Mouse (Mus musculus) layer of hippocampus, postnatal 25 days (tissue): Measurements from ENCODE around the gene Psmb3. TPM values are rescaled to one million over a fixed set of nuclear protein-coding genes. Genes with fewer than 3 reads are reported as not detected.
A peak's percentile ranks its signal among the peaks of the same experiment; 100 is the strongest.
"Not testable (repeated sequence)": the region's sequence is repeated elsewhere in the genome, so short reads cannot be mapped to it uniquely, and the experiment has no call there.

ENCODE experiments used
- DNase-seq, 2 experiments: peaks; one replicate each; pipeline ENCODE4 v3.0.0; 2022; ENCODE audit warnings: mixed read lengths in 2 of 2, low spot score in 1 of 2; ENCODE audit errors: extremely low spot score in 1 of 2
- total RNA-seq, 2 experiments: library from RNA; stranded (reverse); gene quantifications; 2 replicates each; pipeline ENCODE4 v1.2.3; 2021

Psmb3 gene
- total RNA-seq, 2 experiments from 2014 or later, result 125 to 144 TPM

DNA sequence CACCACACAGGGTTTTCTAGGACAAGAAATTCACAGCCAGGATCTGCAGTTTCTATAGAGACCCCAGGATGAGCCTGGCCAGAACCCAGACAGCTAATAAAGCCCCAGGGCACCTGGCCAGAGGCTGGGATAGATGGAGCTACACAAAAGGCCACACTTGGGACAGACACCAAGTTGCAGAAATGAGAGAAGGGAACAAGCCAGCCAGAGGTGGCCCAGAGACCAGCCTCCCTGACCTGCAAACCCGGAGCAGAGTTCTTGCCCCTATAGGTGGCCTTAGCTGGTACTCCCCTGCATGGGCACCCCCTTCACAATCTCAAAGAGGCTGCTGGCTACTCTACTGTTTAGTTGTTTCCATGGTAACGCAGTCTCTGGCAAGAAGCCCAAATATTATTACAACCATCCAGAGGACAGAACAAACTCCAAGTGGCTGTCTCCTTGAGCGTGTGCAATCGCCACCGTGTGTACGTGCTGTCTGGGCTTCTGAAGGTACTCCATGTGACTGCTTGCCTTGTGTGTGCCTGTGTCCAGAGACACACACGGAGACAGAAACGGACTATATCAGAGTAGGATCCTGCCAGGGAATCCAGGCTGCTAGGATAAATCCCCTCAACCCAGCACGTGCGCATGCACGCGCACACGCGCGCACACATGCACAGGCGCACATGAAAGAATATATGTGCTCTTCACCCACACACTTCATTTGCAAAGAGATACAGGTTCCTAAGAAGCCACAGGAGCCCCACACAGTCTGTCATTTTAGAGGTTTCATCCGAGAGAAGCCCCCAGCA, 8.1 kb upstream of the Psmb3 start:
- DNase-seq, result no peak

DNA sequence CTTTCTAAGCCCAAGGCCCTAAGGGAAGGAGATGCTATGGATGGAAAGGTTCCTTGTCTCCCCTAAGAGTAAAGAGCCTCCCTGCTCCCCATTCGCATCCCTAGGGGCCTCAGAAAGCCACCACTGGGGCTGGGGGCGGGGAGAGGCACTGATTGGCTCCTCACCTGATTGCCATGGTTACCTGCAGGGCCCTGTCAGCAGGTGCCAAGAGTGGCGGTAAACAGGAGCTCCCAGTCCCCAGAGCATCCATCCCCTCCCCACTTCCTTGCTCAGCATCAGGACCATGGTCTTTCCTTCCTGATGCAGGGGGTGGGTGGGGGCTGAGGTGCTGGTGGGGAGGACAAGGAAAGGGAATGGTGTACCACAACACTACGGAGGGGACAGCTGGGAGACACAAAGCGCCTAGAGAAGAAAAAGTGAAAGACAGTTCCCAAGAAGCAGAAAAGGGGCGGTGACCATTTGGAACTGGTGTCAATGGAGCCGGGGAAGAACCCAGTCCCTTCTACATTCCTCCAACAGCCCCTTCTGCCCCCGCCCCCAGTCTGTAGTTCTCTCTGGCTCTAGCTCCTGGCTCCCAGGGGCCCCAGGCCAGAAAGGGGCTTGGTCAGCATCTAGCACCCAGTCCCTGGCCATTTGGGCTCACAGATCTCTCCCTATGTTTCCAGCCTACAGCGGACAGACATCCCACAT, 7.3 kb upstream of the Psmb3 start:
- DNase-seq, result no peak

DNA sequence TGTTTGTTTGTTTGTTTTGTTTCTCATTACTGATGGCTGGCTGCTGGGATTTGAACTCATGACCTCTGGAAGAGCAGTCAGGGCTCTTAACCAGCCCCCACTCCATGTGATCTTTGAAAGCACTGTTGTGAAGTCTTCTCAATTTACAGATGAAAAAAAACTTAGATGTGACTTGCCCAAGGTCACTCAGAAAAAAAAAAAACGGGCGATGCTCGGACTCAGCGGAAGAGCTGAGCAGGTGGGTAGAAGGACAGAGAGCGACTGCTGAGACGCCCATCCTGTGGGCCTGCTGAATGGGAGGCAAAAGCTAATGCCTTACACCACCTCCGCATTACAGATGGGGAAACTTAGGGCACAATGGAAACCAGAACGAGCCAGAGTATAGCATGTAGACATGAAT, 6.5 kb upstream of the Psmb3 start:
- DNase-seq, result no peak

DNA sequence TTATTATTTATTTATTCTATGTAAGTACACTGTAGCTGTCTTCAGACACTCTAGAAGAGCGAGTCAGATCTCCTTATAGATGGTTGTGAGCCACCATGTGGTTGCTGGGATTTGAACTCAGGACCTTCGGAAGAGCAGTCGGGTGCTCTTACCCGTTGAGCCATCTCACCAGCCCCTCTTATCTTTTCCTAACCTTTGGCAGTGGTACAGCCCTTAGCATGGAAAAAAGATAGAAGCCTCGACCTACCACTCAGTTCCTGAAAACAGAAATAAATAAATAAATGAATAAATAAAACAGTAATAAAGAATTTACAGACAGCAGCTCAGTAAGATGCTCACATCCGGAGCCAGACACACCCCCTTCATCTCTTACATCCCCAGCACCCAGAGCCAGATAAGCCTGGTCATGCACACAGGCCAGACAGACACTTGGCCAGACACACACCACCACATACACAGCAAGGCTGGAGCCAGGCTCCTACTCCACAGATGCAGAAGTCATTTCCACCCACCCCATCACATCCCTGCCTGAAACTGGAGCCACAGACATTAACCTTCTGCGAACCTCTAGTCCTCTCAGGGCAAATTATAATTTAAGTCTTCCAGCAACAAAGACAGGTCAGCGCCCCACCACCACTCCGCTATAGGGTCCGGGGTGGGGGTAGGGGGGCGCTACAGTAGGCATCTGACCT, 5.9 kb upstream of the Psmb3 start:
- no peak for DNase-seq

DNA sequence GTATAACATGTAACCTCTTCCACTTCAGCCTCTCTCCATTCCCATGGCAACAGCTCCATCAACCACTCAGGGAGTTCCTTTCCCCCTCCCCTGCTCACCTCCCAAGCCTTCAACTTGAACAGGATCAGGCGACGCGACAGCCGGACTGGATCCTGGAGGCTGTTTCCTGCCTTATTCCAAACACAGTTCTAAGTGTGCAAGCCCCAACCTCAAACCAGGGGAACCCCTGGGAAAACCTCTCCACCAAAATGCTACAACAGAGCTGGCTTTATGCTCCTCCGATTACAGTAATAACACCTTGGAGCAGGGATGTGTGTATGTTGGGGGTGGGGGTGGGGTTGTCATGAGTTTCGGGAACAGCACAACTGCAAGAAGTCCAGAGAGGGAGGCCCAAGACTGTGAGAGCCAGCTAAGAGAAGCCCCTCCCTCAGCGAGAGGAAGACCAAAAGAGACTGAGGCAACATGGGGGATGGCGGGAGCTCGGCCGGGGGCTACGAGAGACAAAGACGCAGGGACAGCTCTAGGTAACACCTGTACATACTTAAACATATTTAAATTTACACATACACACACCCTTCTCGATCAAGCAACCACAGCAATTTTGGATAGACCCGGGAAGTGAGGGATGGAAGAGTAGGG, 5.2 kb upstream of the Psmb3 start:
- no peak for DNase-seq

DNA sequence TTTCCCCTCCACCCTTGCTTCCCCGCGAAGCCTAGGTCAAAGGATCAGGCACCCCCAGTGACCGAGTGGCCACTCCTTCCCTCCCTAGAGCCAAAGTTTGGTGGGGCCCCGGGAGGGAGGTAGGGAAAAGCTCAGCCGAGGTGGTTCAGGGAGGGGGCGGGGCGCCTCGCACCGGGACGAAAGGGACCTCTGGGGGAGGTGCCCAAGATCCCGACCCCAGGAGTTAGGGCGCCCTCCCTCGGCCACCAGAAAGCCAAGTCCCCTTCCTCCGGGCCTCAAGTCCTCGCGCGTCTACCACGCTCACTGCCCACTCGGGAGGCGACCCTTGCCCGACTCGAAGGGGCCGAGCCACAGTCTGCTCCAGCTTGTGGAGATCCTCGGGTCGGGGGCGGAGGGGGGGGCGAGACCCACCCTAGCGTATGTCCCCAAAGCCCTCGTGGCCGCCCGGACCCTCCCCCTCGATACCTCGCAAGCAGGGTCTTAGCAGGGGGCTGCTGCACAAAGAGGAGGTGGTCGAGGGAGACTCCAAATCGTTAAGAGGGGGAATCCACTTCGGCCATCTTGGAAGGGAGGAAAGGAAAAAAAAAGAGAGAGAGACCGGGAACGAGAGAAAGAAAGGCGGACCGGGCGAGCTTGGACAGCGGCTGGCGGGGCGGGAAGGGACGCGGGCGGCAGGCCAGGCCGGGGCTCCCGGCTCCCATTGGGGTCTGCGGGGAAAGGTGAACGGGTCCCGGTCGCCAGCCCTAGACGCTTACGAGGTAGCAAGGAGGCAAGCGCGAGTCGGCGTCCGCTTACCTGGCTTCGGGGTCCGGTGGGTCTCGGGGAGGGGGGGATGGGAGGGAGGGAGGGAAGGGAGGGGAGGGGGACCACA, 4.2 kb upstream of the Psmb3 start:
- DNase-seq, result peak in 1 of 2 experiments; percentile 51

DNA sequence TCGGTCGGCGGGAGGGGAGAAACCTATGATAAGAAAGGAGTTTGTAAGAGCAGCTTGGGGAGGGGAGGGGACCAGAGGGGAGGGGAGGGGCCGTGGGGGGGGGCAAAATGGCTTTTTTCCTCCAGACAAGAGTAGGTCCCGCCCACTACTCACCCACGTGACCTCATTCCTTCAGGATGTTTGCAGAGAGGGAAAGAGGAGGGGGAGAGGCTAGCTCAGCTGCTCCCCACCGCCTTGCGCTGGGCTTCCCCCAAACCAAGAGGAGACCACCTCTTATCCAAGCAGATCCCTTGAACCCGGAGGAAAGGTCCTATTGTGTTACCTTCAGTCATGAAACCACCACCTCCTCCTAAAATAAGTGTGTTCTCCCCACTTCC, 3.6 kb upstream of the Psmb3 start:
- DNase-seq, result peak in 1 of 2 experiments; percentile 62

DNA sequence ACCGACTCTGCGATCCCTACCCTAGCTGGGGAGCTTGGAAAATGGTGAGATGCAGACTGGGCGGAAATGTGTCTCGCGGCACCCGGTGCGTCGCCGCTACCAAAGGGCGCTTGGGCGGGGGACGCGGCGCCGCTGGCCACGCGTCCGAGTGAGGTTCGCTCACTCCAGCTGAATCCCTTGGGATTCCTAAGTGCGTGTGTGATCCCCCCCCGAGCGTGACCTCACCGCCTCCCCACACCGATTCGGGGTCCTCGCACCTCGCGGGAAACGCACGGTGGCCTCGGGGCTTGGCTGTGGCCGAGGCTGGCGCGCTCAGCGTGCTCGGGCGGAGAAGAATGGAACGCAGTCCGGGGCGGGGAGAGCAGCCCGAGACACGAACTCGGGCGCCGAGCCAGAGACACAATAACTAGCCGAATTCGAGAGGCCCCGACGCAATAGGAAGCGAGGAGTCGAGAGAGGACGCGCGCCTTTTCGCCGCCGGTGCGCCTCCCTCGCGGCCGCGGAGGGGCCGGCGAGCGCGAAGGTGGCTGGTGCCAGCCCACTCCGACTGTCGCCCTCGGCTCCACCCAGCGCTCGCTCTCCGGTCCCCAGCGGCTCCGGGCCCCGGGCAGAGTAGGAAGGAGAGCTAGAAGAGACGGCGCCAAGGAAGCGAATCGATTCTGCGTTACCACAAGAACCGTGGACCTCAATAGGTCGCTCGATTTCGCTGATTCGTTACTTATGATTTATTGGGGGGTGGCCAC, 3.0 kb upstream of the Psmb3 start, which contains the start of gene Pcgf2:
Gene Pcgf2 (minus strand): TSS at position 495 of the 743 bp plus-strand sequence.
- DNase-seq, result peak in 1 of 2 experiments; percentile 57

DNA sequence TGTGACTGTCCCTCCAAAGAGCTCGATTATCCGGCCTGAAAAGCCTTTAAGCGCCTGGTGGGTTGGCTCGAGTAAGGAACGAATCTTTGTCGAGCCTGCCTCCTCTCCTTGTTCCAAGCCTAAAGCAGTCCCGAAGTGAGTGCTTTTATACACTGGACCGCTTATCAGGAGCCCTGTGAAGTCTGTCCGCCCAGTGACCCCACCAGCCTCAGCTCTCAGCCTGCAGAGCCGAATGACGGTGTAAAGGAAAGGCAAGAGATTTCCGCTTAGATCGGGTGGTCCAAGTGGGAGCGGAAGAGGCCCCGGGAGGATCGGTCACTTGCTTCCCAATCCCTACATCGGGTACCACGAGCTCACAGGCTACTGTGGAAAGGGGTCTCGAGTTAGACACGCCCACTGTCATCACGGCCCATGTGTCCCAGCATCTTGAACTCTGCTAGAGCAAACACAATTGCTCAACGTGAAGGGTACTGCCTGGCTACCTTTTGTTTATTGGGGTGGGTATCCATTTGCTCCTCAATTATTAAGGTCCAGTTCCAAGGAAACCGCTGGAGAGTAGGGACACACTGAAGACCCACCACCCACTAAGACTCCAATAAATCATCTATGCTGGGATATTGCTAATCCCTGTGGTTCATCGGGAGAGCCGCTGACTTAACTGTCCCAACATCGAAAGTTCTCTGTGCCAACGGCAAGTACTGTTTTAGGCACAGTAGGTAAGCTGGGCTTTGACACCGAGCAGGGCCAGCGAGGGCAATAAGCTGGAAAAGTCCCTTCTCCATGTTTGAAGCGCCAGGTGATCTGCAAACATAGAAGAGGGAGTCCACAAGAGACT, 2.2 kb upstream of the Psmb3 start:
- DNase-seq, result no peak

DNA sequence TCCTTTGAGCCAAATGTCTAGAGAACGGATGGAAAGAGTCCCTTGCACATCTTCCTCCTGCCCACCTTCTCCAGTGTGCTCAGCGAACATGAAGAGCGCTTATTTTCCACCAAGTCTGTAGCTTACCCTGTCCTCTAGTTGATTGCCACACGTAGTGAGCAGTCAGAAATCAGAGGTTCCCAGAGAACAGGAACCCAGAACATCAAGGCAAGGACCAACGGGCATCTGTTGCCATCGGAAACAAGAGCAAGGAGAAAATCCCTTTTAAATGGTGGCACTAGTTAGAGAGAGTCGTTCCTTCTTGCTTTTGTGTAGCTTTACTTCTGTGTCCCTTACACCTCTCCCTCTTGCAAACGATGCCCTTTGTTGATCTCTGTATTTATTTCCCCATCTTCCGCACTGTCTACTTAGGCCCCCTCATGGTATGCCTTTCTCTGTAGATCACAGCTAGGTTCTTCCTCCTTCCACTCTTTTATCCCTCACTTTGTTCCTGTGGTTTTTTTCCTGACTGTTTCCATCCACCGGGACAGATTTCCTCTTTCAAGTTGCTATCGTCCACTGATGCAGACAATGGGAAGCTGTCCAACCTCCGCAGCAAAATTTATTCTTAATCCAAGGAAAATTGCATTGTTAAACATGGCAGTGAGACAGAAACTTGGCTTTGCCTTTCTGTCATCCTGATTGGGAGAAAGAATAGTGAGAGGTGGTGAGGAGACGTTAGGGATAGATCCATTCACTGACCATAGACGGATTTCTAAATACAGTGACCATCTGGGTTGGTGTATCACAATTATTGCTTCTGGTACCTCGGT, 1.4 kb upstream of the Psmb3 start:
- DNase-seq, result no peak

DNA sequence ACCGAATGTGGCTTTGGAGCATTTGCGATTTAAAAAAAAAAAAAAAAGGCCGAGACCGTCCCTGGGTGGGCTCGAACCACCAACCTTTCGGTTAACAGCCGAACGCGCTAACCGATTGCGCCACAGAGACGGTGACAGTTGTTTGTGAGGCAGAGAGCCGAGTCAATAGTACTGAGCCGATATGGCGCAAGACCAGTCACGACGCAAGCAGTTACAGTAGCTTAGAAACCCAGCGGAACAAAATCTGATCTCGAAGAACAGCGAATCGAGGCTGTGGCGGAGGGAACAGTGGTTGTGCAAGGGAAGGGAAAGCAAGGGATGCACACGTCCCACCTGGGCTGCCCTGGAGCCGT, 830 bp upstream of the Psmb3 start:
- peak; percentile 94 to 95 for DNase-seq

DNA sequence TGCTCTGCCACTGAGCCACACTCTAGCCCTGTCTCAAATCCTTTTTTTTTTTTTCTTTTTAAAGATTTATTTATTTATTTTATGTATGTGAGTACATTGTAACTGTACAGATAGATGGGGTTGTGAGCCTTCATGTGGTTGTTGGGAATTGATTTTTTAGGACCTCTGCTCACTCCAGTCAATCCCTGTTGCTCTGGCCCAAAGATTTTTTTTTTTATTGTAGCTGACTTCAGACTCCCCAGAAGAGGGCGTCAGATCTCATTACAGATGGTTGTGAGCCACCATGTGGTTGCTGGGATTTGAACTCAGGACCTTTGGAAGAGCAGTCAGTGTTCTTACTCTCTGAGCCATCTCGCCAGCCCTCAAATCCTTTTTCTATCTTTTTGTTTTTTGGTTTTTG, 6.9 kb downstream of the Psmb3 start:
- not testable (repeated sequence) for DNase-seq

DNA sequence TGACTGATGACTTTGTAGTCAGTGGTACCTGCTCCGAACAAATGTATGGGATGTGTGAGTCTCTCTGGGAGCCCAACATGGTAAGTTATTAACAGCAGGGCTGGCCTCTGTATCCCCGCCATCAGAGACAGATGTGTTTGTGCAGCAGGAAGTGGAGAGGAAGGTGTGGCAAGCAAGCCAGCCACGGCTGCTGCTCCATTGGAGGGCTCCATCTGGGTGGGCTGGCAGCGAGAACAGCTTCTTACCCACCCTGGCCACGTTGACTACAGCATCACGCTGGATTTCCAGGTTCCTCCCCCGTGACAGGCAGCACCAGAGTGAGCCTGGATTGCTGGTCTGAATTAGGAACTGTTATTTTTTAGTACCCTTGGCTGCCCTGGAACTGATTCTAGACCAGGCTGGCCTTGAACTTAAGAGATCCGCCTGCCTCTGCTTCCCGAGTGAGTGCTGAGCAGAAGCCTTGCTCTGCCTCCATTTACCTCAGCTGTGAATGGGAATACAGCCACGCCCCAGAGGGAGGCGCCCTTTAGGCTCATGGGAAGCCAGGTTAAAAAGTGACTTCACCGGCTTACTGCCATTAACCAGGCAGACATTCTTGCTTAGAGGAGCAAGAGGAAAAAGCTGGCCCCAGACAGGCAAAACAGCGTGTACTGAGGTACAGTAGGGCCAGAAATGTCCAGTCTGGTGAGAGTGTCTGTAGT, 8.2 kb downstream of the Psmb3 start:
- DNase-seq, result no peak

DNA sequence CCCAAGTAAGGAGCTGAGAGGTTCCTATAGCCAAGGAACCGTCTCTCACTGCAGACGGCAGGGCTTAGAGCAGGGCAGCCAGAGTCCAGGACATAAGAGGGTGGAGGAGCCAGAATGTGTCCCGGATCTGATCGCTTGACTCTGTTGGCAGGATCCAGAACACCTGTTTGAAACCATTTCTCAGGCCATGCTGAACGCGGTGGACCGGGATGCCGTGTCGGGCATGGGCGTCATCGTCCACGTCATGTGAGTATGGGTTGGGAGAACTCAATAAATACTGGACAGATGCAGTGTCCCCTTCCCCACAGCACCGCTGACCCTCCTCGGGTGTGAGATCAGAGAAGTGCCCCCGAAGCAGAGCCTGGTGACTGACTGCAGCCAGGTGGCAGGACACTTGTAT, 9.1 kb downstream of the Psmb3 start:
- DNase-seq, result no peak

DNA sequence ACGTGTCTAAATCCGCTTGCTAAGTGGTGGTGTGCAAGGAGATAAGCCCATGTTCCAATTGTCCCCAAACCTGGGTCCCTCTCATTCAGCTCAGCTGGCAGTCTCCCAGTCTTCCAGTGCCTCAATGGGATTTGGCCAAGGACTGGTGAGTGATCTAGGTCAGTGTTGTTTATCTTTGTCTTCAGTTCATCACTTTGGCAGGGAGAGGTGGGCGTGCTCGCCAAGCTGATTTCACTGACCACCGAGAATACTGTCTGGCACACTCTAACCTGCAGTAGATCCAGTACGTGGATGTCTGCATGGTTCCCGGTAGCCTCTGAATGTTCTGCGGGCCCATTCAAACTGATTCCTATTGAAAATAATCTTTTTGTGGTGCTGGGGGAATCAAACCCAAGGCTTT, 10.7 kb downstream of the Psmb3 start:
- DNase-seq, result no peak

DNA sequence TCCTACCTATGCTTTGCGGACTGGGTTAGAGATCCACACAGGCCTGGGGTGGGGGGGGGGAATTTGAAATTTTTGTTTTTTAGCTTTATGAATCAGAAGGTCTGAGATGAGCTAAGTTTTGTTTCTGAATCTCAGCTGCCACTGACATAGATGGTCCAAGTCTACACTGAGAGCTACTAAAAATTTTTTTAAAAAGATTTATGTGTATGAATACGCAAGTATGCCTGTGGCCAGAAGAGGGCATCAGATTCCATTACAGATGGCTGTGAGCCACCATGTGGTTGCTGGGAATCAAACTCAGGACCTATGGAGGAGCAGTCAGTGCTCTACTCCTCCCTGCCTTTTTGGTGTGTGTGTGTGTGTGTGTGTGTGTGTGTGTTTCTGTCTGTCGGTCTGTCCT, 11.2 kb downstream of the Psmb3 start:
- DNase-seq, result no peak
